Mouse (Mus musculus) kidney, embryonic 14.5 days (tissue): ENCODE measurements at regions not wholly inside any gene's neighbourhood (a gene's known extent, or its start where the extent isn't known, plus 50 kb on each side); places are given as distances from the start of the nearest gene placed in this dataset.

Experiments used
- ATAC-seq: fragments of 200-750 bp; cut with Nextera tagmentation; 2 replicates; pipeline ENCODE4 v1.8.0; 2017; ENCODE audit warnings: moderate number of reproducible peaks, mild to moderate bottlenecking, moderate TSS enrichment, moderate library complexity; ENCODE audit not compliant: low FRiP score, low TSS enrichment
- H3K27ac ChIP-seq: fragments of 300-500 bp; sonication (generic); 2 replicates; pipeline ENCODE4 v1.5.1; 2014; ENCODE audit warnings: low read depth, mild to moderate bottlenecking, low read length, moderate library complexity, mixed read lengths
- H3K27me3 ChIP-seq: fragments of 300-500 bp; sonication (generic); 2 replicates; pipeline ENCODE4 v1.6.1; 2014; ENCODE audit warnings: mild to moderate bottlenecking, low read length; ENCODE audit not compliant: control insufficient read depth, insufficient read depth
- H3K36me3 ChIP-seq: fragments of 300-500 bp; sonication (generic); 2 replicates; pipeline ENCODE4 v1.6.1; 2014; ENCODE audit warnings: low read length, mixed read lengths; ENCODE audit not compliant: control insufficient read depth, insufficient read depth
- H3K4me1 ChIP-seq: fragments of 300-500 bp; sonication (generic); 2 replicates; pipeline ENCODE4 v1.6.1; 2014; ENCODE audit warnings: low read length, mixed read lengths; ENCODE audit not compliant: control insufficient read depth, insufficient read depth
- H3K4me2 ChIP-seq: fragments of 300-500 bp; sonication (generic); replicated peaks from 2 replicates; pipeline ENCODE4 v1.6.1; 2014; ENCODE audit warnings: low read depth, mild to moderate bottlenecking, low read length
- H3K4me3 ChIP-seq: fragments of 300-500 bp; sonication (generic); 2 replicates; pipeline ENCODE4 v1.5.1; 2014; ENCODE audit warnings: mild to moderate bottlenecking, low read length
- H3K9ac ChIP-seq: fragments of 300-500 bp; sonication (generic); 2 replicates; pipeline ENCODE4 v1.6.1; 2014; ENCODE audit warnings: low read depth, mild to moderate bottlenecking, low read length, moderate library complexity
- H3K9me3 ChIP-seq: fragments of 300-500 bp; sonication (generic); 2 replicates; pipeline ENCODE4 v1.6.1; 2016; ENCODE audit warnings: low read length; ENCODE audit not compliant: control insufficient read depth
- WGBS: fragments of 180-500 bp; shearing (Covaris S2); extraction: QIAGEN DNeasy Blood & Tissue Kit; methylation state at CpG from one replicate; pipeline ENCODE4 v1.1.7; 2014; 5-methylcytosine and 5-hydroxymethylcytosine counted together

DNA sequence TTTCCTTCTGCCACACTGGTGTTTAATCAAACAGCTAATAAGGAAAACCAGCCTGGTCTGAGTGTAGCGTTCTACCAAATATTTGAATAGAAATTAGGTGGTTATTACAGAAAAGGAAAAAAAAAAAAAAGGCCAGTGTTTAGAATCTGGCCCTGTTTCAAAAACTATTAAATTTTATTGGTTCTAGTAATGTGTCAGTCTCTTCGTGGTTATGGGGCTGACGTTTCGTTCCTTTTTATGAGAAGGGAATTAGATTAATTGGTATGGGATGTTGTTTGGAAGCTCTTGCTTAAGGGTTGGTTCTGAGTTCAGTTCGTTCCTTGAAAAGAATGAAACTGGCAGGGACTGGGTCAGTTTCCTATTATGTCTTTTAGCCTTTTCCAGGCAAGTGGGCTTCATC lies 241.5 kb upstream of the Mmadhc start:
- WGBS, result 43% methylated on average over 5 of the region's 5 CpGs
- Histone ChIP-seq H3K27ac (no peak overlapping the region), H3K9ac (no peak overlapping the region), H3K27me3 (no peaks in the 10 kb centered on the region), H3K36me3 (no peaks in the 10 kb centered on the region), H3K9me3 (no peaks in the 10 kb centered on the region), H3K4me1 (no peaks in the 10 kb centered on the region), H3K4me3 (no peak overlapping the region), H3K4me2 (no peak overlapping the region)
- ATAC-seq, result no peak

DNA sequence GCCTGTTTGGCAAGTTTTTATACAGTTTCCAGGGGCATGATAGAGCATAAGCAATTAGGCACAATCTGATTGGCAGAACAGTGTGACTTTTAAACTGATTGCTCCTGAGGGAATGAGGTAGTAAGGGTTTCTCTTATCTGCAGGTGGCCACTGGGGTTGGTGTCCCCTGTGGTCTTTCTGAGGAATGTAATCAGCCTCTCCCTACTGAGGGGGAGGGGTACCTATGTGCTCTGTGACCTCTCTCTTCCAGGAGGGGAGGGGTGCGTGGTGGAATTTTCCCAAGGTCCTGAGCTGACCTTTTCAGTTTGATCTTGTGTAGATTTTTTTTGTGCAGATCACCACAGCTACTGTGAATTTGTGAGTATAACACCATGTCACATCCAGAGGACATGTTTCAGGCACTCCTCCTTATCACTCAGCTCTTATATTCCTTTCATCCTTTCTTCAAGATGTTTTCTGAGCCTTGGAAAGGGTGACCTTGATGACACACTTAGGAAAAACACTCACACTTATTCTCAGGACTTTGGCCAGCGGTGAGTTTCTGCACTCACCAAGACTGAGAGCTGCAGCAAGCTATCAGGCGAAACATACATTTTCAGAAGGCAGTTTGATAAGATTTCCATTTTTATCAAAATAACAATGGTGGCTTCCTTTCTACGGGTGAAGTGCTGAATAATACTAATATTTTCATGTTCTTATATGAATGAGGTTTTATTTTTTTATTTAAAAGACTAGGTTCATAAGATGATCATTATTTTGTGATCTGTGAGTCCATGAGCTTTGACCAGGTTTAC lies 238.7 kb upstream of the Mmadhc start:
- Histone ChIP-seq H3K4me3 (no peak overlapping the region), H3K27ac (no peak overlapping the region), H3K9ac (no peak overlapping the region), H3K9me3 (no peaks in the 10 kb centered on the region), H3K4me2 (no peak overlapping the region), H3K36me3 (no peaks in the 10 kb centered on the region), H3K4me1 (no peaks in the 10 kb centered on the region), H3K27me3 (no peaks in the 10 kb centered on the region)
- 86% methylated on average over 4 of the region's 4 CpGs for WGBS
- no peak for ATAC-seq

DNA sequence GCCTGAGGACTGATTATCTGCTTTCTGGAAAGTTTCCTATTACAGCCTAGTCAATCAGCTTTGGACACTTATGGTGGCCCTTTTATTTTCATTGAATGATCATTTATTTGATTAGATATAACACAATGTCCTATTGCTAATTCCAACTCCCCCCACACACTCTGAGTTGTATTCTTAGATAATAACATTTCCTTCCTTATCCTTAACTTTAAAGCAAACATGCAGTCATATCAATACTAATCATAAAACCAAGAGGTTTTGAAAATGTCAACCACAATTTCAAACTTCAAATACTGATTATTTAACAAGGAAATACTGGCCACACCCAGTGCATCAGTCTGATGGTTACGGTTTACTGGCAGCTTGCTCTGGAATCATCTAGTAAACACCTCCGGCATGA lies 237.1 kb upstream of the Mmadhc start:
- H3K36me3 ChIP-seq, result no peaks in the 10 kb centered on the region
- no peaks in the 10 kb centered on the region for H3K9me3 ChIP-seq
- no peak overlapping the region for H3K27ac ChIP-seq
- no peak overlapping the region for H3K9ac ChIP-seq
- no peak overlapping the region for H3K4me3 ChIP-seq
- ATAC-seq, result no peak
- H3K4me2 ChIP-seq, result no peak overlapping the region
- 90% methylated on average over 2 of the region's 2 CpGs for WGBS
- H3K4me1 ChIP-seq, result no peaks in the 10 kb centered on the region
- no peaks in the 10 kb centered on the region for H3K27me3 ChIP-seq

DNA sequence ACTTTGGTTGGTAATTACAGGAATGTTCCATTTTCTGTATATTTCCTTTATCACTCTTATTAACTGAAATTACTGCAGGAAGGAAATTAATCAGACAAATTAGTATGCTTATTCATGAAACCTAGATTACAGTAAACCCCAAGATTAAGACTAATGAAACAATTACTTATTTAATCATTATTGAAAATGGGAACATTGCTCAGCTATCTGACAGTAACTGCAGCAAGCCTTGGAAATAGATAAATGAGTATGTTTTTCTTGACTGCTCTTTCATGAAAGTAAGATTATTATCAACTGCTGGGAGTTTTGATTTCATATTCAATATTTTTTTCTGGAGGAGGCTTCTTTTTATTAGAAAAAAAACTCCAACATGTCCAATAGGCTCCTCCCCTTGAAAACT lies 230.8 kb upstream of the Mmadhc start:
- no peak overlapping the region for H3K4me3 ChIP-seq
- no peaks in the 10 kb centered on the region for H3K27me3 ChIP-seq
- H3K9ac ChIP-seq, result no peak overlapping the region
- no peak overlapping the region for H3K4me2 ChIP-seq
- H3K36me3 ChIP-seq, result no peaks in the 10 kb centered on the region
- H3K4me1 ChIP-seq, result no peaks in the 10 kb centered on the region
- H3K27ac ChIP-seq, result no peak overlapping the region
- ATAC-seq, result no peak
- H3K9me3 ChIP-seq, result no peaks in the 10 kb centered on the region

DNA sequence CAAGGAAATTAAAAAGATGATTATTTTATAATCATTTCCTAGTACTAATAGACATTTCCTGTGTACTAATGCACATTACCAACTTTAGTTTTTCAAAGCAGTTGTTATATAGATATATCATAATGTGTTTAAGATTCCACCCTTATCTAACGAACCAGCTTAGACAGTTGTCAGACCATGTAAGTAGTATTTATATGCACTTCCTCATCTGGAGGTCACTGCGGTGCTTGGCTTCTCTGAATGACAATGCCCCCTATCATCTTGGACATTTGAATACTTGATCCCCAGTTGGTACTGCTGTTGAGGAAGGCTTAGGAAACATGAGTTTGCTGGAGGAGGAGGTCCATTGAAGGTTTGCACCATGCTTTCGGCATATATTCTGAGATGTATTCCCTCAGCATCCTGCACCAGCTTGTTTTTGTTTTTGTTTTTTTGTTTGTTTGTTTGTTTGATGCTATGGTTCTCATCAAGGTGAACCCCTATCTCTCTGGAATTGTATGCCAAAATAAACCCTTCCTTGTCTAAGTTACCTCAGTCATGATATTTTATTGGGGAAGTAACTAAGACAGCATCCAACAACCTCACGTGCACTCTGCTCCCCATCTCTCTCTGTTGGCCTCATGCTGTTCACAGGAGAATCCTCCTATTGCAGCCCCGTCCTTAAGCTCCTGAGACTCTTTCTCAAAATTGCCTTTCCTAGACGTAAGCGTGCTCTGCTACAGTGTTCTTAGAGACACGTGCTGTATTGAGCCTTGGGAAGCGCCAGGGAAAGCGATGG lies 228.4 kb upstream of the Mmadhc start:
- Histone ChIP-seq H3K27me3 (no peaks in the 10 kb centered on the region), H3K27ac (no peak overlapping the region), H3K4me1 (no peaks in the 10 kb centered on the region), H3K9me3 (no peaks in the 10 kb centered on the region), H3K36me3 (no peaks in the 10 kb centered on the region), H3K9ac (no peak overlapping the region), H3K4me2 (no peak overlapping the region), H3K4me3 (no peak overlapping the region)
- WGBS, result 90% methylated on average over 10 of the region's 10 CpGs
- ATAC-seq, result no peak

DNA sequence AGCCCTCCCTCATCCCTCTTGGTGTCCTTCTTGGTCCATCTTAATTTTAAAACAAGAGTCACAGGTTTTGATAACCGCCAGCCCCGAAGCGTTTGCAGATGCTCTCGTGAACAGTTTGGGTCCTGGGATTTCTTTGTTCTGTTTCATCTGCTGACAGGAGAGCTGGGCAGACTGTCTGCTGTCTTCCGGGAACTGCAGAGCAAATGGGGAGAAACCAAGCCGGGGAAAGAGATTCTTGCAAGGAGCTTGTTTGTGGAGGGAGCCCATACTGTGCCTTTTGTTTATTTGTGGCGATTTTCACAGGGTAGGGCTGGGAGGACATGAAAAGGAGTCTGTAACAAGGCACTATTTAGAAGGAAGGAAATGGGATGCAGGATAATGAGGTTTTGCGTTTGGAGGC lies 223.6 kb upstream of the Mmadhc start:
- H3K4me3 ChIP-seq, result no peak overlapping the region
- no peaks in the 10 kb centered on the region for H3K9me3 ChIP-seq
- H3K27me3 ChIP-seq, result no peaks in the 10 kb centered on the region
- H3K36me3 ChIP-seq, result no peaks in the 10 kb centered on the region
- WGBS, result 28% methylated on average over 8 of the region's 8 CpGs
- H3K27ac ChIP-seq, result no peak overlapping the region
- no peak overlapping the region for H3K9ac ChIP-seq
- H3K4me1 ChIP-seq, result 0 out of 2 replicates have a peak, but pooled peaks cover 2% of the 10 kb centered on the region
- no peak overlapping the region for H3K4me2 ChIP-seq
- no peak for ATAC-seq

DNA sequence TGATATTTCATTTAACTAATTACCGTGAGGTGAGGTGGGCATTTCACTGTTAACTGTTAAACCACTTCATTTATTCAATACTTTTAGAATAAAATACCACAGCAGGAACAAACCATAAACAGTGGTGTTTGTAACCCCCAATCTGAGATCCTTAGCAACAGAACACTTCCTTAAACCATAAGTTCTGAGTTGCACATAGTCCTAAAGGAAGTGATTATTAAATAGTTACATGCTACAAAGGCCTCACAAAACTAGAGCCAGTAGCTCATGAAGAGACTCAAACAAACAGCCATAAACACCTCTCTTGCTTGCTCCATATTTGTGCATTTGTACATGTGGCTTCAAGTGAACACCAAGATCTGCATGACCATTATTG lies 222.5 kb upstream of the Mmadhc start:
- H3K4me1 ChIP-seq, result 0 out of 2 replicates have a peak, but pooled peaks cover 2% of the 10 kb centered on the region

DNA sequence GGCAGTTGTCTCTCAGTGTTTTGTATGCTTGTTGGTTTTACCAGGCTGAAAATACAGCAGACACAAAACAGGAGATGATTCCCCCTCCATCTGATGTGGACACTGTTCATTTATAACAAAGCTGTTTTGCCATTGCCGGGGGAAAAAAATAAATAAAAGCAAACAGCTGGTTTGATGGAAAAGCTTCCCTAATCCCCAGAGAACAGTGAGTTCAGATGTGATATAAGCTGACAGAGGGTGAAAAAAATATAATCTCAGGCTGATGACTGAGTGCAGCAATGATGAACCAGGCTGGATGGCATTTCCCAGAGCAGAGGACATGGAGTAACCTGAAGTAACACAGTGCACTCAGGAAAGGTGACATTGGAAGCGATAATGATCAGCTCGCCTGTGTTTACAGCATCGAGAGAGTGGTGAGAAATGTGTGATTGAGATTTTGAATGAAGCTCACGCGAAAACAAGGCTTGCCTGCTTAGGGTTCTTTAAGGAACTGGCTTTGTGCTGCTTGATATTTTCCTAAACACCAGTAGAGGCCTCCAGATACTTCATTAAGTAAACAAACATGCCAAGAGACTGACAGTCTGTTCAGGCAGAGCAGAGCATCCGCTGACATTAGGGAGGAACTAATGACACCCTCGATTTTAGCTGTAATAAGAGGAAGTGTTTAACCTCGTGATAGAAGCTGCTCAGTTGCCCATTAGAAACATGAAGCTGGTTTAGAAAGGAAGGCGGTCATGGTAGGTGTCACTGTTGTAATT lies 221.9 kb upstream of the Mmadhc start:
- no peak overlapping the region for H3K9ac ChIP-seq
- H3K4me1 ChIP-seq, result 0 out of 2 replicates have a peak, but pooled peaks cover 2% of the 10 kb centered on the region
- no peaks in the 10 kb centered on the region for H3K27me3 ChIP-seq
- WGBS, result 41% methylated on average over 10 of the region's 10 CpGs
- no peak overlapping the region for H3K27ac ChIP-seq
- ATAC-seq, result peak; percentile 62; the same call in 1 of the 2 replicates
- H3K4me2 ChIP-seq, result no peak overlapping the region
- no peaks in the 10 kb centered on the region for H3K36me3 ChIP-seq
- H3K4me3 ChIP-seq, result no peak overlapping the region
- H3K9me3 ChIP-seq, result no peaks in the 10 kb centered on the region

More for the DNA sequence above, 222.5 kb upstream of the Mmadhc start:
- no peaks in the 10 kb centered on the region for H3K27me3 ChIP-seq
- H3K9ac ChIP-seq, result no peak overlapping the region
- H3K9me3 ChIP-seq, result no peaks in the 10 kb centered on the region
- H3K4me2 ChIP-seq, result no peak overlapping the region
- no peak for ATAC-seq
- WGBS, result 34% methylated on average over 1 of the region's 1 CpGs
- no peak overlapping the region for H3K4me3 ChIP-seq
- no peaks in the 10 kb centered on the region for H3K36me3 ChIP-seq
- no peak overlapping the region for H3K27ac ChIP-seq
